Mouse (Mus musculus) lung, postnatal 36 days (tissue): ENCODE data around the gene Olfr984.

Experiments used
- DNase-seq: peaks from one replicate; pipeline ENCODE4 v3.0.0; 2022; ENCODE audit warnings: mixed read lengths

The Olfr984 gene

GRCm38 (mm10) chr9:40114106-40114505 lies at the start of gene Olfr984:
Gene Olfr984, minus strand, starts transcription at chr9:40114206.
- no peak for DNase-seq

GRCm38 (mm10) chr9:40155118-40155644 lies 41.2 kb upstream of the Olfr984 start:
- no peak for DNase-seq

GRCm38 (mm10) chr9:40141544-40141943 lies 27.5 kb upstream of the Olfr984 start:
- DNase-seq: no peak

GRCm38 (mm10) chr9:40139484-40139883 lies 25.5 kb upstream of the Olfr984 start:
- no peak for DNase-seq

- no peak for DNase-seq
These were observed 23.1 kb upstream of the Olfr984 start for GRCm38 (mm10) chr9:40136987-40137688.

GRCm38 (mm10) chr9:40130556-40130955 lies 16.6 kb upstream of the Olfr984 start:
- DNase-seq: no peak

GRCm38 (mm10) chr9:40130084-40130483 lies 16.1 kb upstream of the Olfr984 start, which contains the start of gene Olfr985:
Gene Olfr985, minus strand, starts transcription at chr9:40130184.
- DNase-seq: no peak

- DNase-seq: no peak
These were observed 3.3 kb upstream of the Olfr984 start for GRCm38 (mm10) chr9:40117287-40117659.

- DNase-seq: peak; percentile 70
These were observed 2.8 kb upstream of the Olfr984 start for GRCm38 (mm10) chr9:40116645-40117286.

GRCm38 (mm10) chr9:40094769-40095168 lies 19.2 kb downstream of the Olfr984 start:
- no peak for DNase-seq

- DNase-seq: no peak
These were observed 20.5 kb downstream of the Olfr984 start, which contains the start of gene Olfr983 for GRCm38 (mm10) chr9:40093495-40093894. Gene Olfr983, minus strand, starts transcription at chr9:40093595.

- DNase-seq: no peak
These were observed 40.5 kb downstream of the Olfr984 start, which contains the start of gene Olfr982 for GRCm38 (mm10) chr9:40073529-40073928. Gene Olfr982, plus strand, starts transcription at chr9:40073829.

GRCm38 (mm10) chr9:40050138-40050537 lies 63.9 kb downstream of the Olfr984 start:
- DNase-seq: no peak
